Mouse (Mus musculus): Measurements from ENCODE around the gene Gbx1. TPM values are rescaled to one million over a fixed set of nuclear protein-coding genes. Genes with fewer than 3 reads are reported as not detected.

The Gbx1 gene
- total and polyA plus RNA-seq, 3 experiments, result 0.08 to 0.49 TPM; not detected in 1

- no peak overlapping the region for H3K27ac ChIP-seq (ENCODE audit: control insufficient read depth, low read depth, low read length)
- DNase-seq (ENCODE audit: low read depth, low spot score), result no peak
- no peak overlapping the region for H3K9ac ChIP-seq (ENCODE audit: control insufficient read depth, low read depth, low read length, poor library complexity, severe bottlenecking)
These were observed 42.0 kb downstream of the Gbx1 start for GRCm38 (mm10) chr5:24484963-24485362.

DNA sequence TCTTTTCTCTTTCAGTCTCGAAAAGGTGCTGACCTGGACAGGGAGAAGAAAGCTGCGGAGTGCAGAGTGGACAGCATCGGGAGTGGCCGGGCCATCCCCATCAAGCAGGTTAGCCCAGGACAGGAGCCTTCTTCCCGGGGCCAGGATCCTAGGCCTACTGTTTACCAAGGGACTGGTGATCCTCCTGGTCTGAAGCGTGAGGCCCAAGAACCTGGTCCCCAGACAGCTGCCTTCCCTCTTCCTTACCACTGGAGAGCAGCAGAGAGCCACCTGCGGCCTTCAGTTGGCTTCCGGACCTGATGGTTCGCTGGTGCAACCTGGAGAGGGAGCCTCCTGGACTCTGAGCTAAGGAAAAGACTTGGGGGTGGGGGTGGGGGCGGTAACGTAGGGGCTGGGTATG is 43.7 kb downstream of the Gbx1 start:
- no peak overlapping the region for H3K27ac ChIP-seq (ENCODE audit: control insufficient read depth, low read depth, low read length)
- H3K36me3 ChIP-seq (ENCODE audit: control insufficient read depth in 1 of 2, insufficient read depth in 2 of 2, low read length in 2 of 2), result peaks cover 0 to 21% of the 10 kb centered on the region in 2 experiments; a peak in 2 of 4 replicates
- H3K9me3 ChIP-seq (replicated peaks; ENCODE audit: insufficient read depth, low read length), result no peaks in the 10 kb centered on the region
- H3K79me2 ChIP-seq (ENCODE audit: control insufficient read depth, insufficient read depth, low read length, poor library complexity), result no peaks in the 10 kb centered on the region
- peak; percentile 71 for DNase-seq (ENCODE audit: low read depth, low spot score)
- no peak overlapping the region for H3K4me3 ChIP-seq (ENCODE audit: control insufficient read depth in 1 of 2, insufficient read depth in 1 of 2, low read depth in 2 of 2, low read length in 2 of 2)
- TF ChIP-seq ZNF384 (IDR thresholded peaks at IDR 0.05; ENCODE audit: low read depth, low read length) (no peak), CTCF (IDR thresholded peaks at IDR 0.05 in 2 of 3, conservative IDR thresholded peaks at IDR 0.05 in 1 of 3; ENCODE audit: control insufficient read depth in 1 of 3, insufficient read depth in 1 of 3, low read depth in 2 of 3, low read length in 3 of 3, poor library complexity in 1 of 3, severe bottlenecking in 1 of 3) (peak; percentile 75 to 89 (median 86)), POLR2AphosphoS2 (IDR thresholded peaks at IDR 0.05; ENCODE audit: low read length) (no peak), MAZ (IDR thresholded peaks at IDR 0.05; ENCODE audit: low read depth, low read length) (no peak), ZKSCAN1 (IDR thresholded peaks at IDR 0.05; ENCODE audit: low read depth, low read length) (no peak), NELFE (IDR thresholded peaks at IDR 0.05; ENCODE audit: low read depth, low read length) (no peak), ZC3H11A (IDR thresholded peaks at IDR 0.05; ENCODE audit: low read depth, low read length) (peak; percentile 31), POLR2AphosphoS5 (IDR thresholded peaks at IDR 0.05; ENCODE audit: borderline replicate concordance, low read depth, low read length) (no peak), RCOR1 (IDR thresholded peaks at IDR 0.05; ENCODE audit: low read depth, low read length) (no peak), SMC3 (IDR thresholded peaks at IDR 0.05; ENCODE audit: low read depth, low read length) (peak; percentile 65), RAD21 (IDR thresholded peaks at IDR 0.05; ENCODE audit: low read depth, low read length) (peak; percentile 67)
- no peaks in the 10 kb centered on the region for H3K4me1 ChIP-seq (ENCODE audit: control insufficient read depth in 1 of 2, insufficient read depth in 2 of 2, low read length in 2 of 2)
- no peak overlapping the region for H3K9ac ChIP-seq (ENCODE audit: control insufficient read depth, low read depth, low read length, poor library complexity, severe bottlenecking)
- no peaks in the 10 kb centered on the region for H3K27me3 ChIP-seq (ENCODE audit: control insufficient read depth in 1 of 2, insufficient read depth in 2 of 2, low read length in 2 of 2)

More at GRCm38 (mm10) chr5:24484963-24485362, 42.0 kb downstream of the Gbx1 start:
- TF ChIP-seq ZKSCAN1 (IDR thresholded peaks at IDR 0.05; ENCODE audit: low read depth, low read length) (no peak), JUND (IDR thresholded peaks at IDR 0.05; ENCODE audit: low read depth, low read length) (no peak), MYC (IDR thresholded peaks at IDR 0.05; ENCODE audit: low read depth, low read length) (no peak), ELF1 (IDR thresholded peaks at IDR 0.05; ENCODE audit: low read depth, low read length) (no peak), HCFC1 (IDR thresholded peaks at IDR 0.05; ENCODE audit: low read depth, low read length) (no peak), SMC3 (IDR thresholded peaks at IDR 0.05; ENCODE audit: low read depth, low read length) (no peak), CHD1 (IDR thresholded peaks at IDR 0.05; ENCODE audit: low read depth, low read length) (no peak), UBTF (IDR thresholded peaks at IDR 0.05; ENCODE audit: borderline replicate concordance, insufficient read depth, low read depth, low read length) (no peak), MAX (IDR thresholded peaks at IDR 0.05; ENCODE audit: low read length) (no peak), BHLHE40 (IDR thresholded peaks at IDR 0.05; ENCODE audit: borderline replicate concordance, low read depth, low read length) (no peak), POLR2AphosphoS5 (IDR thresholded peaks at IDR 0.05; ENCODE audit: borderline replicate concordance, low read depth, low read length) (no peak), KAT2A (conservative IDR thresholded peaks at IDR 0.05; ENCODE audit: low read depth, low read length) (no peak), MAFK (IDR thresholded peaks at IDR 0.05; ENCODE audit: borderline replicate concordance, low read depth, low read length) (no peak), RAD21 (IDR thresholded peaks at IDR 0.05; ENCODE audit: low read depth, low read length) (no peak), MYB (IDR thresholded peaks at IDR 0.05; ENCODE audit: low read depth, low read length) (no peak), E2F4 (IDR thresholded peaks at IDR 0.05; ENCODE audit: borderline replicate concordance, low read depth, low read length) (no peak), RCOR1 (IDR thresholded peaks at IDR 0.05; ENCODE audit: low read depth, low read length) (no peak), TBP (IDR thresholded peaks at IDR 0.05; ENCODE audit: low read depth, low read length) (no peak), ZC3H11A (IDR thresholded peaks at IDR 0.05; ENCODE audit: low read depth, low read length) (no peak), MEF2A (IDR thresholded peaks at IDR 0.05; ENCODE audit: extremely low read depth, insufficient replicate concordance, low read depth, low read length, poor library complexity, severe bottlenecking) (no peak)
- Histone ChIP-seq H3K4me1 (ENCODE audit: control insufficient read depth in 1 of 2, insufficient read depth in 2 of 2, low read length in 2 of 2) (no peaks in the 10 kb centered on the region), H3K27me3 (ENCODE audit: control insufficient read depth in 1 of 2, insufficient read depth in 2 of 2, low read length in 2 of 2) (no peaks in the 10 kb centered on the region), H3K36me3 (ENCODE audit: control insufficient read depth in 1 of 2, insufficient read depth in 2 of 2, low read length in 2 of 2) (peaks cover 0 to 20% of the 10 kb centered on the region in 2 experiments; a peak in 2 of 4 replicates), H3K79me2 (ENCODE audit: control insufficient read depth, insufficient read depth, low read length, poor library complexity) (no peaks in the 10 kb centered on the region), H3K4me3 (ENCODE audit: control insufficient read depth in 1 of 2, insufficient read depth in 1 of 2, low read depth in 2 of 2, low read length in 2 of 2) (no peak overlapping the region), H3K9me3 (replicated peaks; ENCODE audit: insufficient read depth, low read length) (no peaks in the 10 kb centered on the region)

All from MEL (cell line).